Mouse (Mus musculus) embryonic fibroblast, embryonic 13.5 days (primary cell): ENCODE measurements around the gene Zfp189. TPM values are rescaled to one million over a fixed set of nuclear protein-coding genes. Genes with fewer than 3 reads are reported as not detected.
A peak's percentile ranks its signal among the peaks of the same experiment; 100 is the strongest.
"Not testable (repeated sequence)": the region's sequence is repeated elsewhere in the genome, so short reads cannot be mapped to it uniquely, and the experiment has no call there.

ENCODE experiments used
- H3K27ac ChIP-seq: 2 replicates; pipeline ENCODE4 v1.5.1; 2012; ENCODE audit warnings: low read length, control low read depth, inconsistent platforms; ENCODE audit not compliant: insufficient read depth
- H3K4me1 ChIP-seq: 2 replicates; pipeline ENCODE4 v1.6.1; 2011; ENCODE audit warnings: low read length; ENCODE audit not compliant: control insufficient read depth, insufficient read depth
- H3K4me3 ChIP-seq: 2 replicates; pipeline ENCODE4 v1.5.1; 2011; ENCODE audit warnings: mild to moderate bottlenecking, control low read depth, low read length; ENCODE audit not compliant: insufficient read depth
- CTCF ChIP-seq: IDR thresholded peaks from 2 replicates; pipeline ENCODE4 v1.5.1; 2011; ENCODE audit warnings: mild to moderate bottlenecking, control low read depth, low read length, moderate library complexity, borderline replicate concordance; ENCODE audit not compliant: insufficient read depth
- POLR2A ChIP-seq: IDR thresholded peaks from 2 replicates; pipeline ENCODE4 v1.6.1; 2011; ENCODE audit warnings: low read depth, mild to moderate bottlenecking, control low read depth, low read length, moderate library complexity
- polyA plus RNA-seq: library from polyadenylated mRNA; stranded (reverse); fragments of >200 nt; gene quantifications from 2 replicates; pipeline ENCODE4 v1.2.4, GENCODE M21; 2011; ENCODE audit warnings: low read depth; ENCODE audit not compliant: missing spikeins, insufficient read length

Gene Zfp189
- polyA plus RNA-seq, 1 experiment, result 7.1 TPM

- Histone ChIP-seq H3K27ac (no peak overlapping the region), H3K4me1 (no peaks in the 10 kb centered on the region), H3K4me3 (no peak overlapping the region)
- TF ChIP-seq POLR2A (no peak), CTCF (no peak)
These were observed 17.4 kb upstream of the Zfp189 start for GRCm38 (mm10) chr4:49503563-49503962.

- TF ChIP-seq POLR2A (no peak), CTCF (no peak)
- Histone ChIP-seq H3K27ac (no peak within 1 kb of the TSS), H3K4me3 (no peak within 1 kb of the TSS), H3K4me1 (no peaks in the 10 kb centered on the region)
These were observed 14.6 kb upstream of the Zfp189 start, which contains the start of gene Baat for GRCm38 (mm10) chr4:49506386-49506785. Gene Baat (minus strand): TSS chr4:49506557.

GRCm38 (mm10) chr4:49509183-49509582 lies 11.8 kb upstream of the Zfp189 start:
- TF ChIP-seq POLR2A (no peak), CTCF (no peak)
- Histone ChIP-seq H3K4me1 (no peaks in the 10 kb centered on the region), H3K27ac (no peak overlapping the region), H3K4me3 (no peak overlapping the region)

DNA sequence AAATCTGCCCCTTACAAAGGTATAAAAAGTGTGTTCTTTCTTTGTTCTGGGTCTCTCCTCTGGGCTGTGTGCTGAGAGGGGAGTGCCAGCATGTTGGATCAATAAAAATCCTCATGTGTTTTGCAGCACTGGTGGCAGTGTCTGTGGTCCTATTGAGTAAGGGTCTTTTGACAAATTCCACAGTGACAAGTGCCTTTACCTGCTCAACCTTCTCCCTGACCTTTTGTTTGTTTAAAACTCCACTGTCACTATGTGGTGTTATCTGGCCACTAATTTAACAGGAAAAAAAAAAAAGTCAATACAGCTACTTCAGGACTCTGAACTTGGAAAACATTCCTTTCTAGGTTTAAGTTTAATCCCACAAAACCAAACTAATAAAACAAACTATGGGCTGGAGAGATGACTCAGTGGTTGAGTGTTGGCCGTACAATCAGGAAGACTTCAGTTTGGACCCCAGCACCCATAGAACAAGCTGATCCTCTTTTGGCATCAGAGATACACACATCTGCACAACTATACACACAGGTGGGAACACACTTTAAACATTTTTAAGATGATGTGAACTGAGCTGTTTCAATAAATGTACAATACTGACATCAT lies 10.6 kb upstream of the Zfp189 start:
- not testable (repeated sequence) for H3K4me1 ChIP-seq, H3K4me3 ChIP-seq, H3K27ac ChIP-seq

GRCm38 (mm10) chr4:49512636-49513035 lies 8.3 kb upstream of the Zfp189 start:
- TF ChIP-seq CTCF, result no peak
- TF ChIP-seq POLR2A, result no peak
- H3K4me3 ChIP-seq, result no peak overlapping the region
- no peak overlapping the region for H3K27ac ChIP-seq
- H3K4me1 ChIP-seq, result no peaks in the 10 kb centered on the region

- Histone ChIP-seq H3K4me3 (no peak overlapping the region), H3K4me1 (no peaks in the 10 kb centered on the region), H3K27ac (no peak overlapping the region)
- no peak for TF ChIP-seq POLR2A
- TF ChIP-seq CTCF, result no peak
These were observed 6.5 kb upstream of the Zfp189 start for GRCm38 (mm10) chr4:49514441-49514840.

- H3K27ac ChIP-seq, result no peak overlapping the region
- H3K4me3 ChIP-seq, result no peak overlapping the region
- TF ChIP-seq CTCF, result no peak
- H3K4me1 ChIP-seq, result peaks cover 4% of the 10 kb centered on the region; the same call in 1 of the 2 replicates
These were observed 1.5 kb upstream of the Zfp189 start for GRCm38 (mm10) chr4:49519476-49519875.

GRCm38 (mm10) chr4:49521346-49521745 lies 370 bp downstream of the Zfp189 start:
- no peak for TF ChIP-seq CTCF
- no peak overlapping the region for H3K27ac ChIP-seq
- peak overlapping the region; percentile 95 for H3K4me3 ChIP-seq
- peaks cover 4% of the 10 kb centered on the region; the same call in 1 of the 2 replicates for H3K4me1 ChIP-seq

GRCm38 (mm10) chr4:49522576-49522975 lies 1.6 kb downstream of the Zfp189 start:
- TF ChIP-seq CTCF (no peak), POLR2A (no peak)
- Histone ChIP-seq H3K4me3 (no peak overlapping the region), H3K4me1 (peaks cover 4% of the 10 kb centered on the region; the same call in 1 of the 2 replicates), H3K27ac (no peak overlapping the region)

DNA sequence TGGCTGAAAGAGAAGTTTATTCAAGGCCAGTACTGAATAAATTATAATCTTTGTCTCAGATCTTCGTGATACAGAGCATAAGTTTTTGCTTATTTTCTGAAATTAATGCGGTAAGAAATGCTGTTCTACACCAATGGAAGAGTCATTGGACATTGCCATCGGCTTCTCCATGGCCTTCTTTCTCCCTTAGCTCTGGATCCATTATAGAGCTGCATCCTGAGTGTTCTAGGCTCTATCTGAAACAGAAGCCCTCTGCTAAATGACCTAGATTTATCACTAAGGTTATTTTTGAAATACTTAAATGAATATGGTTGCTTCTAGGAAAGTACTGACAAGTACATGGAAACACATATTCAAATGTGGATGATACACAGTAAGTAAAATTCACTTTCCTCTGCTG lies 14.1 kb downstream of the Zfp189 start:
- H3K27ac ChIP-seq, result no peak overlapping the region
- no peak for TF ChIP-seq POLR2A
- no peak for TF ChIP-seq CTCF
- H3K4me1 ChIP-seq, result no peaks in the 10 kb centered on the region
- no peak overlapping the region for H3K4me3 ChIP-seq

GRCm38 (mm10) chr4:49535675-49536294 lies 14.8 kb downstream of the Zfp189 start:
- Histone ChIP-seq H3K27ac (no peak overlapping the region), H3K4me3 (no peak overlapping the region), H3K4me1 (no peaks in the 10 kb centered on the region)
- TF ChIP-seq CTCF (no peak), POLR2A (no peak)
